Mouse (Mus musculus) lung, postnatal 10 days (tissue): ENCODE data around the gene Rab21.

Experiments used
- DNase-seq: peaks from one replicate; pipeline ENCODE4 v3.0.0; 2021

Gene Rab21

DNA sequence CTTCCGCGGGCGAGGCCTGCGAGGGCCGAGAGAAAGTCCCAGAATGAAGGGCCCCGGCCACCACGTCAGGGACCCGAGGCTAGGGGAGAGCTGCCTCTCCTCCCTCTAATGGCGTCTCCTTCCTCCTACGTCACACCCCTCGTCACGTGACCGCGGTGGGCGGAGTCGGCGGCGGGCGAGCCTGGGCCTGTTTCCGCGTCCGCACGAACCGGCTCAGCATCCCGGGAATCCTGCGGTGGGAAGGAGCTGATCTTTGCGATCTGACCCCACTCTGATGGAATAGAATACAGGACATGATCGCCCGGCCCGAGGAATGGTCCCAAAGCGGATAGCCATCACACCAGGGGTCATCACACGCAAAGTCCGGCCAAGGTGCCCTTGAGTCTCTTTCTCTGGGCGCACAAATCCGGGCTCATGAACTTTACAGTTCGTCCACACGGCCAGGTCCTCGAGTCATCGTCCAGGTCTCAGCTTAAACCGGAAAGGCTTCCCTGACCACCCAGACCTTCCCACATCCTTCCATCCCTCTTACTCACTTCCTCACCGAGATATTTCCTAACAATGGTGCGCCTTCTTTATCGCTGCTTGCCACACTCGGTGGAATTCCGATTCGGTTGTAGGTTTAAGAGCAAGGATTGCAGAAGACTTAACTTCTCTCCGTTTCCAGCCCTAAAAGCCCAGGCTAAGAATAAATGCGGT is at the start of gene Rab21:
Rab21 (minus strand) TSS at position 122 of the 699 bp plus-strand sequence.
- DNase-seq: peak; percentile 99

DNA sequence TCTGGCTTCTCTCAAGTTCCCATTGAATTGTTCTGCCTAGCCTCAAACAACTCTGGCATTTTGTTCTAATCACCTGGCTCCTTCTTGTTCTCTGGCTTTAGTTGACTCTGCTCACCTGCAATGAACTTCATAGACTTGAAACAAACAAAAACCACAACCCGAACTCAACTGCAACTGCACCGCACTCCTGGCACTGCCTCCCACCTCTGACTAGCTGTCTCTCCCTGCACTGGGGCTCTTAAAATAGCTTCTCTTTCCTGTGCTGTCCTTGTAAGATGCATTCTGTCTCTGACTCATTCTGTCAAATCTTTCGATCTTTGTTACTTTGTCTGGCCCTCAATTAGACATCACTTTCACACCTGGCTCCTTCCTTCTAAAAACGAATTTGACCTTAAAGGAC is 47.8 kb upstream of the Rab21 start:
- no peak for DNase-seq

DNA sequence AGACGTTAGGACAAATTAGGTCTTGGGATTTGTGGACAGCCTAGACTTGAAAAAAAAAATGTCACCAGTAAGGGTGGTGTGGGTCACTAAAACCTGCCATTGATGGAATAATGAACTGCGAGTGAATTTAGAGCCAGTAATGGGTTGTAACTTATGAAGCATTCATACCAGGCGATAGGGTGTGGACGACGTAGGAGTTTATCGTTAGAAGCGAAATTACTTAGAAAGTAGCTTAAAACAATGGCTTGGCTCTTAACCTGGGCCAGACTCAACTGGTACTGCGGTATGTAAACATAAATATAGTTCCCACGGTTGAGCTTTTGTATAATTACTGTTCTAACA is 47.2 kb upstream of the Rab21 start:
- no peak for DNase-seq

DNA sequence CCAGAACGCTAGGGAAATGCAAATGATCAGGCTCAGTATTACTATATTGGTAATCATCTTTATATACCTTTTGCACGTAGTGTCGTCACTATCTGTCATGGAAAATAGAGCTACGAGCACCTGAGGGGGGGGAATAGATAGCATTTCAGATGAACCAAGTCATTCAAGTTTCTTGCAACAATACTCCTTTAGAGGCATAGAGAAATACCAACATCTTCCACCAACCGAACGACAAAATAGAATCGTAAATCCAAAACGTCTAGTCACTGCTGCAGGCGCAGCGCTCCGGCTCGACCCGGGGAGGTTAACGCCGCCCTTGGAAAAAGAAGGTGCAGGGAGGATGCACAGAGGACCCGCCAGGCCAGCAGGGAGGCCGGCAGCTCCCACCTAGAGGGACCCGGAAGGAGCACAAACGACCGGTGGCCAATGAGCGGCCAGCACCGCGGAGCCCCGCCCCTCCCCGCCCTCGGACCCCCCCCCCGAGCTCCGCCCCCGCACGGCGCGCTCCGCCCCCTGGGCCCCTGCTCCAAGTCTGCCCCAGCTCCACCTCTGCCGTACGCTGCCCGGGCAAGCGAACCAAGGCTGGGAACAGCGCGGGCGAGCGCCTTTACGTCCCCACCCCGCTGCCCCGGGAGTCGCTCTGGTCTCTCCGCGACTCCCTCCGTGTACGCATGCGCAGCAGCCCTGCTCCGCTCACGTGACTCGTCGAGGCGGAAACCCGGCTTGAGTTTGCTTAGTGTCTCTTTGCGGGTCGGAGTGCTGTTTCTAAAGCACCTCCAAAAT is 46.6 kb upstream of the Rab21 start, which contains the start of gene Tmem19:
Tmem19 (minus strand) TSS at position 662 of the 783 bp plus-strand sequence.
- DNase-seq: peak; percentile 98

DNA sequence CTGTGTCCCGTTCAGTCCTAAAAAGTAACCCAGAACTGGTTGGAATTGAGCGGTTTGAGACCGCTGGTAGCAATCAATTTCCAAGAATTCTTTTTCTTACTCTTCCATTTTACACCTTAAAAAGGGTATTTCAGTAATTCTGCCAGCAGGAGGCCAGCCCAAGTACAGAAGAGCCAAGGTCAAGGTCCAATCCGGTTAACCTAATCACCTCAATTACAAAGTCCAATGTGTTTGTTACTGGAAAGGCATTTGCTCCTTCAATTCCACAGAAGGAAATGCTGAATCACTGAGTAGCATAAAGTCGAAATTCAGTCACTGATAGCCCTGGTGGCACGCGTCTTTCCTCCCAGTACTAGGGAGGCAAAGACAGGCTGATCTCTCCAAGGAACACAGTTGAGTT is 43.7 kb upstream of the Rab21 start:
- DNase-seq: no peak

DNA sequence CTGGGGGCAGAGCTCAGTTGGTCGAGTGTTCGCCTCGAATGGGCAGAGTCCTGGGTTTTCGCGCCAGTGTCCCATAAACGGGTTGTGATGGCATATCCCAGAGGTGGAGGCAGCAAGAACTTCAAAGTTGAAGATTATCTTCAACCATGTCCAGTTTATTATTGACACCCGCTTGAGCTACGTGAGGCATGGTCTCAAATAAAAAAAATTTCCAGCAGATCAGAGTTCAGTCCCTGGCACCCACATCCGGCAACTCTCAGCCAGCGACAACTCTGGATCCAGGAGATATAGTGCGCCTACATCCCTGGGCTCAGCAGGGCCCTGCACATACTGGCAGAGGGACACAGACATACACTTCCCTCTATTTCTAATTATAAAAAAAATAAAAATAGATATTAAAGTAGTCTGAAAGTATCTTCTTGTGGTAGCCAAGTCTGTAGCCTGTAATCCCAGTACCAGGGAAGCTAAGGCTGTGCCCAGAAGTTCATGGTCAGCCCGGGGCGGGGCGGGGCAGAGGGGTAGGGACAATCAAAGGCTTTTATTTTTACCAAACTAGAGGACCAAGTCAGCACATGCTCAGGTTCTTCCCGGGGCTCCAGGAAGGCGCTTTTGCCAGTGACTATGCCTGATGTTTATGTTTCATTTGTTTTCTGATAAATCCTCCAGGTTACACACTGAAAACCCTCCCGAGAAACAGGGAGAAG is 43.0 kb upstream of the Rab21 start:
- DNase-seq: no peak

DNA sequence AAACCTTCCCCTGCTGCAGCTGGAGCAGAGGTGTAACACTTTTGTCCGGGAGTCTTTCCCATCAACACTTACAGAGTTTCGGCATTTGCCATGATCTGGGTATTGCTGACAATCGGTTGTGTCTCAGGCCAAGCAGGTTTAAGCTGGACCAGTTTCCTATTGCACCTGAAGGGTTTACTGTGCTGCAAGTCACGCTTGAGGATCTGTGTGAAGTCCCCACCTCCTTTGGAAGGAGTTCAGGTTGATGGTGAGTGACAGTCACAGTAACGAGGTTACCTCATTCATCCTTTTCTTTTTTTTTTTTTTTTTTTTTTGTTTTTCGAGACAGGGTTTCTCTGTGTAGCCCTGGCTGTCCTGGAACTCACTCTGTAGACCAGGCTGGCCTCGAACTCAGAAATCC is 40.7 kb upstream of the Rab21 start:
- no peak for DNase-seq

DNA sequence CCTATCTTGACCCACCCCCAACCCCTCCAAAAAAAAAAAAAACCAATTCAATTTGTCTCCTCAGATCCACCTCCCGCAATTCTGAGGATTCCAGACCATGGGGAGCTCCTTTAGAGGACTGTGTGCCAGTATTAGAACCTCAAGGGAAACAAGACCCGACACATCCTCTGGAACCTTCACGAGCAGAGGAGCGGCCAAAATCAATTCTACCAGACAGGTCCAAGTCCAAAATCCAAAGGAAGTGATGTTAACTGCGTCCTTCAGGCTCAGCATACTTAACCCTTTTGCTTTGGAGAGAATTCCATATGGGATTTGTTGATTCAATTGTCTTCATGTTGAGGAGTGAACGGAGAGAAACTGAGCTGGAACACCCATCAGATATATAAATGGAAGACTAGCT is 39.6 kb upstream of the Rab21 start:
- no peak for DNase-seq

DNA sequence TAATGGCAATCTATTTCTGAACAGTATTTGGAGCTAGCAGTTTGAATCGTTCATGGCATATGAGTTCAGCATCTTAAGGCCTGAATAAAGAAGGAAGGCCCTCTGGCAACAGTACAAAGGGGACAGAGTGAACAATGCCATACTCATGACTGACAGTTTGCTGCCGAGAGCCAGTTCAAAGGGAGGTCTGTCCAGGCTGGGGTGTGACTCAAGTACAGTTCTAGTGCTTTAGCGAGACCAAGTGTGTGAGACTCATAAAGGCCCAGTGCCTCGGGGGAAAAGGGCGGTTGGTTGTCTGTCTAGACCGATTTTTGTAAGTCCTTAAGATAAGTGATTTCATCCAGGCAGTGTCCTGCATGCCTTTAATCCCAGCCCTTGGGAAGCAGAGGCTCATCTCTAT is 39.2 kb upstream of the Rab21 start:
- DNase-seq: no peak

DNA sequence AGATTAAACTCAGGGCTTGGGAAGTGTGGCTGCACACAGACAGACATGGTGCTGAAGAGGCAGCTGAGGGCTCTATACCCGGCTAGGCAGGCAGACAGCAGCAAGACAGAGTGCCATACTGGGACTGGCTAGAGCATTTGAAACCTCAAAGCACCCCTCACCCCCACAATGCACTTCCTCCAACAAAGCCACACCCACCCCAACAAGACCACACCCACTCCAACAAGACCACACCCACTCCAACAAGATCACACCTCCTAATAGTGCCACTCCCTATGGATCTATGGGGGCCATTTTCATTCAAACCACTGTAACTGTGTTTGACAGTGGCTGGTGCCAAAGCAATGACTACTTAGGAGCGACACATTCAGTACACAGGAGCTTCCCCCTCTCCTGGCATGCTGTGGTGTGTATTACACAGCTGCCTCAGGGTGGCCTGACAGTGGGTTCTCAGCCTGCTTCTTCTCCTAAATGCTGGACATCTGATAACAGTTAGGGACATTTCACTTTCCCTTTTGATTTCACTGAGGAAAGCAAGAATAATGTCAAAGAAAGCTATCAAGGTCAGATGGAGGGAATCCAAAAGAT is 35.5 kb upstream of the Rab21 start:
- no peak for DNase-seq

DNA sequence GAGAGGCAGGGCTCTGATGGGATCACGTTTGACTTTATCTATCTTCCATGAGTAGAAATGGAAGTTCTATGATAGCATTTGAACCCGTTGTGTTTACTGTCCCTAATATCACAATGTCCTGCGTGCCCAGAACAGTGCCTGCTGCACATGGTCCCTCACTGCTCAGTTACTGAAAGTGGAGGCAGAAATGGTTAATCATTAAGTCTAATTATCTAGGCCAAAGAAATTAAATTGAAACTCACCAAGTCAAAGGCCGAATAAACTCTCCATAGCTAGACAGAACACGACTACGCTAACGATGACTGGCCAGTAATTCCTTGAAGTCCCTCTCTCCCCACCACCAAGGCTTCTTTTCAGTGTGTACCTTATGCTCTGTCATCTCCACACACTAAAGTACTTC is 34.1 kb upstream of the Rab21 start:
- no peak for DNase-seq

DNA sequence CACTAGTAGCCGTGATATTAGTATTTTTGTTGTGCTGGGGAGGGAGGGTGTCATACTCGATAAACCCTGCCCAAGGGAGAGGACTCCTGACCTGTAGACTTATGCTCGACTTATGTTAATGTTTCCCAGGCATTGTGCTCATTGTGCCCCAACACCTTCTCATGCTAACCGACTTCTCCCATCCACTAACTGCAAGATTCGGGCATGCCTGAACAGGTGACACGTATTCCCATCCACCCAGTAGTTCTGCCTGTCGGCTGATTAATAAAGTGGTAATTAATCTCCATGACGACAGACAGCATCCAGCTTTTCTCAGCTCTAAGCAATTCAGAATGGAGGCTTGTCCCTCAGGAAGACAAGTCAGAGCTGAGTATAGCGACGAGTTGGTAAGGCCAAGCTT is 33.6 kb upstream of the Rab21 start:
- DNase-seq: no peak

DNA sequence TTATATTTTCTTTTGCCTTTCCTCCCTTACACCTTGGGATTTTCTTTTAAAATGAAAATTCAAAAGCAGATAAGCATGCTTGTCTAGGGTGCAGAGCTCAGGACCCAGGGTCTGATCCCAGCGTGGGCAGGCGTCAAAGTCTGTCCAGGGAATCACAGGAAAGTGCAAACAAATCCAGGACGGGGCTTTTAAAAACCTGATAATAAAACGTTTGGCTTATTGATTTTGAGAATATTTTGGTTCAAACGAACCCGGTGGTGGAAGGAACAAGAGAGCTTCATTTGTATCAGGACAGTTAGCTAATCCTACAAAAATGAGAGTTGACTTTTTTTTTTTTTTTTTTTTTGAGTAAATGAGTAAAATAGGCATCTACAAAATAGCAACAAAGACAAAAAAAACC is 32.7 kb upstream of the Rab21 start:
- no peak for DNase-seq

DNA sequence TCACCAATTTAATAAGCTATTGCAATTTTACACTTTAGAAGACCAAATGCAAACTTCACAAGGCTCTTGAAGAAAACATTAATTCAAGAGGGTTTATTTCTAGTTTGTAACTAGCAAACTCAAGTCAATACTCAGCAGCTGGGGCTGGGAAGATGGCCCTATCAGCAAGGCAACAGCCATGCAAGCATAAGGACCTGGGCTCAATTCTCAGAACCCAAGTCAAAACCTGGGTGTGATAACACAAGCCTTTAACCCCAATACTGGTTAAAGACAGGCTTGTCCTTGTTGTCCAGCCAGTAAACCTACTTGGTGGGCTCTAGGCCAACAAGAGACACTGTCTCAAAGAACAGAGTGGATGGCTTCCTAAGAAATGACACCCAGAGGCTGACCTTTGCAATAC is 31.1 kb upstream of the Rab21 start:
- DNase-seq: no peak

DNA sequence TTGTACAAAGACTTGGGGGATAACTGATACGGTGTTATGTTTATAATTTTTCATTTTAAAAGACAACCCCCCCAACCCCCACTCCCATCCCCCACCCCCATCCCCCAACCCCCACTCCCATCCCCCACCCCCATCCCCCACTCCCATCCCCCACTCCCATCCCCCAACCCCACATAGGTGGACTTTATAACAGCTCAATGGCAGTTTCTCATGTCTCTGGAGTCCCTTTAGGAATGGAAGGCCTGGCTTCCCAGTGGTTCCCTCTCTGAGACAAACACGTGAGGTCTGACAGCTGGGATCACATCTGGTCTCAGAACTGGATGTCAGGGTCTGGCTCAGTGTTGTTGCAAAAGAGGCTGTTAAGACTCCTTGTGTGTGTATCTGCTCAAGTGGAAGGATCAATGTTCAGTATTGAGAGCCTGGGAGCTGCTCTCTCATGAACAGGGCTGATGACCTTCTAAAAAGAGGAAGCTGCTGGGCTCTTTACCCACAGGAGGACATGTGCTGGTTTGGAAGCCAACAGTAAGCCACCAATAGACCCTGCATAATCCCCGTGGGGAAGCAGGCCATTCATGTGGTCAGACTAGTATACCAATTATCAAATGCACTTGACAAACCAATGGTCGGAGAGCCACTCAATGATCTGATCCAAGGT is 27.5 kb upstream of the Rab21 start:
- no peak for DNase-seq

DNA sequence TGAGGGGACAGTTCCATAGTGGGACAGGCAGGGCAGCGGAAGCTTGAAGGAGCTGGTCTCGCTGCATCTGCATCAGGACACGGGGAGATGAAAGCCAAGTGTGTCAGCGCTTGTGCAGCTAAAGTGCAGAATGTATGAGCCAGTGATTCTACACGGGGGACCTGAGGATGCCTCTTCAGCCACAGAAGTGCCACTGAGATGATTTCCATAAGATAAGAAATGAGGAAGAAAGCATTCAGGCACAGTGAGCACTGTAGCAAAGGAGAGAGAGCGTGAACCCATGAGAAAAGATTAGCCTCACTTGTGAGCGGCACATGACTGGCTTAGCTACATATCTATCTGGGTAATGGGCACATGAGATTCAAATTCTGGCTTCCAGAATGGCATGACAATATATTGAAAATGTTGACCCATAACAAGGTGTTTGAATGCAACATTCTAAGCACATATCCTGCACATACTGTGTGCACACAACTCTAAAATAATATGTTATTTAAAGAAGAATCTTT is 24.5 kb upstream of the Rab21 start:
- DNase-seq: no peak

DNA sequence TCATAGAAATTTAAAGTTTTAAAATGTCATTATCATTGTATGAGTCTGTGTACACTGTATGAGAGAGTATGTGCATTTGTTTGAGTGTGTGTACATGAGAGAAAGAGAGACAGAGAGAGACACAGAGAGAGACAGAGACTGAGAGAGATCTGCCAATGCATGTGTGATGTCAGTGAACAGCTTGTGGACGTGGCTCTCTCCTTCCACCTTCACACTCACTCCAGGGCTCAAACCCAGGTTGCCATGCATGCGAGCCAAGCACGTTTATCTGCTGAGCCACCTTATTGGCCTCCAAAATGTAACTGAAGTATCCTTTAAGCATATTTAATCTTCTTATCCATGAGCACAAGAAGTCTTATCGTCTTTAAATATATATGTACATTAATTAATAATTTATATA is 21.5 kb upstream of the Rab21 start:
- DNase-seq: no peak

DNA sequence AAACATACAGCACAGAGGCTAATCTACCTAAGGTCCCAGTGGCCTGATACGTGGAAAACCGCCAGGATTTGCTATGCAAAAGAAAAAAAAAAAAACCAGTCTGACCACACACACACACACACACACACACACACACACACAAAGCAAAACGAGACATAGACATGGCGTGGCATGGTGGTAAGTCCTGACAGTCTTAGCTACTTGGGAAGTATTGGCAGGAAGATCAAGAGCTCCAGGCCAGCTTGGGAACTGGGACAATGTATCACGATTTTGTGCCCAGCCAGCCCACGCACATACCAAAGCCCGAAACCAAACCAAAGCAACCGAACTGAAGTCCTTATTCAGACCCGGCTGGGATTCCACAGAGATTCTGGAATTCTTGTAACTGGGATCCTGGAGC is 18.1 kb upstream of the Rab21 start:
- DNase-seq: peak; percentile 64

DNA sequence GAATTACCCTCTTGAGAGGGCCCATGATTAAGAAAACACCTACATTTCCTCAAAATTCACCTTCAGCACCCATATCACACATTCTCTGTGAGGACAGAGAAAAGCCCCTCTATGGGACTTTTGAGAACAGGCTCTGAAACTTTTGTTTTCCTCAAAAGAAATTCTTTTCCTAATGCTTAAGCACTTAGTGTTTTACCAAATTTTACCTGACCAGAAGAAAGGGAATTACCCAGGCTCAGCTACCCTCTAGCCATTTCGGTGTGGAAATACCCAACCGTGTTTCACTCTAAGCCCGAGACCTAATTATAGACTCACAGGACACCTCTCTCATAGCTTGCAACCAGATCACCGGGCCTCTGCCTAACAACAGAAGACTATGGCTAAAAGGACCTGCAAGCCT is 17.6 kb upstream of the Rab21 start:
- no peak for DNase-seq

DNA sequence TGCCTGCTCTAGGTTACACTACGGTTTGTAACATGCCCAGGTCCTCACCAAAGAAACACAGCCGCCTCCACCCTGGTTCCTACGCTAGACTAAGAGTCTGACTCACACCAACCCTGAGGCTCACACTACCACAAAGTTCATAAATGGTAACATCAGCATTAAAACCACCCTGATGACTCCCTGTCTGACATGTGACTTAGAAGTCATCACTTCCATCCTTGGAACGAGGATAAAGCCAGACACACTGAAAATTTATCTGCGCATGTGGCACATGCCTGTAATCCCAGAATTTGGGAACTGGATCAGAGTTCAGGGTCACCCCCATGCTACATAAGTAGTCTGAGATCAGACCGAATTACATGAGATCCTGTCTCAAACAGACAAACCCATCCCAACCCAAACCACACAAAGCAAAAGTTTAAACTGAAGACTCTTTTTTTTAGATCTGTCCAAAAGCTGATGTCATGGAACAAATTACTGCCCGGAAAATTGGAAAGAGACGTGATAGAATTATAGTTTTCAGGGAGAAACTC is 17.1 kb upstream of the Rab21 start:
- DNase-seq: peak; percentile 52

DNA sequence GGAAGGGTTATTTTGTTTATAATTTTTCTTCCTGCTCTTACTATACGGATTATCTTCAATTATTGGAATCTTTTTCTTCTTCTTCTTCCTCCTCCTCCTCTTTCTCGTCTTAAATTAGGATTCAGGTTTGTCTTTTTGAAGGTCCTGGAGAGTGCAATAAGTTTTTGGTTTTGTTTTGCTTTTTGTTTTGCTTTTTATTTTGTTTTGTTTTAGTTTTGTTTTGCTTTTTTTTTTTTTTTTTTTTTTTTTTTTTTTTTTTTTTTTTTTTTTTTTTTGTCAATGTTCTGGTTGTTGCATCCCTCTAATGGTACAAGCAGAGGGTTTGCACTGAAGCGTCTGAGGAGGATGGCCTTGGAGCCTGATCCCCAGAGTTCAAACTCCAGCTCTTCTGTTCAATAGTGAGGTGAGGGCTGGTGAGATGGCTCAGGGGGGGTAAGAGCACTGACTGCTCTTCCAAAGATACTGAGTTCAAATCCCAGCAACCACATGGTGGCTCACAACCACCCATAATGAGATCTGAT is 13.7 kb upstream of the Rab21 start:
- DNase-seq: no peak

DNA sequence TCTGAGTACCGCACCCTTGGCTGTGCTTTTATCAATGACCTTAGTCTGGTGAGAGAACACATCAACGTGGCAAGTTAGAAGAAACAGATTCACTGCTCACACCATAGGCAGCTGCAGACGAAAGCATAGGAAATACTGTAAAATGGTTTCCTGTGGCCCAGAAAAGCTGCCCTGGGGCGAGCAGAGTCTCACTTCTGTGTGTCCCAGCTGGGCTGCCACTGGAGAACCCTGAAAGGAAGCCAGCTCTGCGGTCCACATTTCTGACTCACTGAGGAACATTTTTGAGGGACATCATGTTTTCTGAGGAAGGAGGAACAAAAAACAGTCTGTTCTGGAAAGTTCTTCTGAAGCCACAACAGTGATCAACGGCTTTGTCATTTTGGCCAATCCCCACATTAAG is 13.1 kb upstream of the Rab21 start:
- peak; percentile 69 for DNase-seq
